Mouse (Mus musculus): ENCODE data around the gene Vamp2. TPM values are rescaled to one million over a fixed set of nuclear protein-coding genes. Genes with fewer than 3 reads are reported as not detected.
"Not testable (repeated sequence)": the region's sequence is repeated elsewhere in the genome, so short reads cannot be mapped to it uniquely, and the experiment has no call there.

Vamp2 gene
- polyA plus RNA-seq, 1 experiment: 44.0 TPM

GRCm38 (mm10) chr11:69078805-69079438 lies 9.4 kb upstream of the Vamp2 start:
- no peak for DNase-seq (ENCODE audit: low read depth, low spot score)
- 54% methylated on average over 5 of the region's 5 CpGs for WGBS

GRCm38 (mm10) chr11:69080102-69080854 lies 8.0 kb upstream of the Vamp2 start:
- DNase-seq (ENCODE audit: low read depth, low spot score): no peak
- WGBS: 47% methylated on average over 15 of the region's 15 CpGs

- no peak for DNase-seq (ENCODE audit: low read depth, low spot score)
- 91% methylated on average over 8 of the region's 8 CpGs for WGBS
Observed at GRCm38 (mm10) chr11:69080855-69081222, 7.5 kb upstream of the Vamp2 start.

- no peak for DNase-seq (ENCODE audit: low read depth, low spot score)
- WGBS: 60% methylated on average over 7 of the region's 7 CpGs
Observed at GRCm38 (mm10) chr11:69081613-69082012, 6.7 kb upstream of the Vamp2 start.

- WGBS: 51% methylated on average over 6 of the region's 6 CpGs
- no peak for DNase-seq (ENCODE audit: low read depth, low spot score)
Observed at GRCm38 (mm10) chr11:69085608-69086007, 2.7 kb upstream of the Vamp2 start.

- no peak for DNase-seq (ENCODE audit: low read depth, low spot score)
- WGBS: 37% methylated on average over 6 of the region's 6 CpGs
Observed at GRCm38 (mm10) chr11:69086390-69086789, 1.9 kb upstream of the Vamp2 start.

- WGBS: 67% methylated on average over 4 of the region's 4 CpGs
- no peak for DNase-seq (ENCODE audit: low read depth, low spot score)
Observed at GRCm38 (mm10) chr11:69087082-69087481, 1.2 kb upstream of the Vamp2 start.

GRCm38 (mm10) chr11:69087597-69087996 lies 693 bp upstream of the Vamp2 start:
- DNase-seq (ENCODE audit: low read depth, low spot score): no peak
- WGBS: 81% methylated on average over 2 of the region's 2 CpGs

GRCm38 (mm10) chr11:69088856-69089615 lies 746 bp downstream of the Vamp2 start:
- no peak for DNase-seq (ENCODE audit: low read depth, low spot score)
- 5% methylated on average over 25 of the region's 25 CpGs for WGBS

- WGBS: 68% methylated on average over 12 of the region's 12 CpGs
- DNase-seq (ENCODE audit: low read depth, low spot score): no peak
Observed at GRCm38 (mm10) chr11:69089616-69090290, 1.5 kb downstream of the Vamp2 start.

GRCm38 (mm10) chr11:69090367-69090766 lies 2.1 kb downstream of the Vamp2 start:
- DNase-seq (ENCODE audit: low read depth, low spot score): no peak
- WGBS: 51% methylated on average over 6 of the region's 6 CpGs

- DNase-seq (ENCODE audit: low read depth, low spot score): no peak
- 63% methylated on average over 7 of the region's 7 CpGs for WGBS
Observed at GRCm38 (mm10) chr11:69091566-69092385, 3.5 kb downstream of the Vamp2 start.

- WGBS: 2% methylated on average over 3 of the region's 3 CpGs
Observed at GRCm38 (mm10) chr11:69092386-69092751, 4.1 kb downstream of the Vamp2 start.

GRCm38 (mm10) chr11:69092871-69093270 lies 4.6 kb downstream of the Vamp2 start:
- DNase-seq (ENCODE audit: low read depth, low spot score): no peak
- 53% methylated on average over 4 of the region's 4 CpGs for WGBS

More at GRCm38 (mm10) chr11:69092386-69092751, 4.1 kb downstream of the Vamp2 start:
- DNase-seq (ENCODE audit: low read depth, low spot score): no peak

- not testable (repeated sequence) for DNase-seq (ENCODE audit: low read depth, low spot score)
- WGBS: 81% methylated on average over 7 of the region's 7 CpGs
Observed at GRCm38 (mm10) chr11:69093856-69094255, 5.6 kb downstream of the Vamp2 start.

- under 1% methylated on average over 37 of the region's 37 CpGs for WGBS
- DNase-seq (ENCODE audit: low read depth, low spot score): no peak
Observed at GRCm38 (mm10) chr11:69094697-69095429, 6.6 kb downstream of the Vamp2 start, which contains the start of gene Per1. Gene Per1, plus strand, starts transcription at chr11:69095217.

- WGBS: under 1% methylated on average over 27 of the region's 27 CpGs
- DNase-seq (ENCODE audit: low read depth, low spot score): no peak
Observed at GRCm38 (mm10) chr11:69095511-69096231, 7.4 kb downstream of the Vamp2 start.
